Mouse (Mus musculus) left cerebral cortex, postnatal 25 days (tissue): ENCODE results near the gene Smim4. TPM values are rescaled to one million over a fixed set of nuclear protein-coding genes. Genes with fewer than 3 reads are reported as not detected.

Experiments
- DNase-seq, 2 experiments: peaks; one replicate each; pipeline ENCODE4 v3.0.0; 2022; ENCODE audit warnings: low spot score in 2 of 2, mixed read lengths in 1 of 2
- intact Hi-C: fragments of 180-260 bp; cut with DNase I; formaldehyde crosslinking; loops from one replicate; pipeline ENCODE4 v1.15.1; 2025
- total RNA-seq, 2 experiments: library from RNA; stranded (reverse); gene quantifications; 2 replicates each; pipeline ENCODE4 v1.2.3; 2021

Smim4 gene
- total RNA-seq, 2 experiments from 2014 or later: 20.4 to 28.4 TPM

DNA sequence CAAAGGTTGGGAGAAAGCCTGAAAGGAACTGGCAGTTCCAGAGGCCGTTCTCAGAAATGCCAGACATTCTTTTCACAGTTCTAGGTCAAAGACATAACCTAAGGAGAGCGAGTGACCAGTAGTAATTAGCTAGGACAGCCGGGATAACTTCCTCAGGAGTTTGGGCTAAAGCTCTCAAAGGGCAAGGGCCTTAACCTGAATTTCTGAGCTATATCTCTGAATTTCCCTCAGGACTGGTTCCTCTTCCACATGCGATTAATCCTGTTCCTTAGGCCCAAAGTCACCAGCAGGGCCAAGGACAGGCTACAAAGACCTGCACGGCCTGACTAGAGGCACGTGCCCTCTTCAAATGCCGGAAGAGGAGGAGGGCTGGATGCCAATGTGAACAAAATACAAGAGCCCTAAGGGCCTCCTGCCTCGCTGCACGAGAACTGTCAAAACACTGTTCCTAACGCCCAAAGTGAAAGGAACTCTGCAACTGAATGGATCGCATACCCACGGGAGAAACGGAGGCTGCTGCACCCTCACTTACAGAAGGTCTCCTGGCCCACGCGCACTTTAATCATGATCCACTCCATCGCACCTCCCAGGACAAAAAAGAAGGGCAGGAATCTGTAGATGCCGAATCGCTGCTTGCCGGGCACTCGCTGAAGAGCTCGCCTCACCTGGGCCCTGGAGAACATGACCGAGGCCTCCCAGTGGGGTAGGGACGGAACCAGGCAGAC lies 493 bp downstream of the Smim4 start:
- intact Hi-C loops: loop anchor here (1.0 kb wide), 1 partner anchor 78 kb away; no protein-coding TSS in a partner anchor
- DNase-seq: no peak

DNA sequence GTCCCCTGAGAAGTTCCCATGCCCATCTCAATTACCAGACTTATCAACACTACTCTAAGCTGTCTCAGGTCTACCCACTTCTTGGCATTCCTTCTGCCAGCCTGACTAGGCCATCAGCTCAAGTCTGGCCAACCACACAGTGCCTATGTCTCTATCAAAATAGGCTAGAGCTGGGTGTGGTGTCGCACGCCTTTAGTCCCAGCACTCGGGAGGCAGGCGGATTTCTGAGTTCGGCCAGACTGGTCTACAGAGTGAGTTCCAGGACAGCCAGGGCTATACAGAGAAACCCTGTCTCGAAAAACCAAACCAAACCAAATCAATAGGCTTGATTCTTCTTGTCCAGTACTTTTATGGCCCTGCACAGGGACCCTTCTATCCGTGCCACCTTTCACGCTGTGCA lies 1.9 kb downstream of the Smim4 start:
- intact Hi-C loops: no loop called here
- no peak for DNase-seq

DNA sequence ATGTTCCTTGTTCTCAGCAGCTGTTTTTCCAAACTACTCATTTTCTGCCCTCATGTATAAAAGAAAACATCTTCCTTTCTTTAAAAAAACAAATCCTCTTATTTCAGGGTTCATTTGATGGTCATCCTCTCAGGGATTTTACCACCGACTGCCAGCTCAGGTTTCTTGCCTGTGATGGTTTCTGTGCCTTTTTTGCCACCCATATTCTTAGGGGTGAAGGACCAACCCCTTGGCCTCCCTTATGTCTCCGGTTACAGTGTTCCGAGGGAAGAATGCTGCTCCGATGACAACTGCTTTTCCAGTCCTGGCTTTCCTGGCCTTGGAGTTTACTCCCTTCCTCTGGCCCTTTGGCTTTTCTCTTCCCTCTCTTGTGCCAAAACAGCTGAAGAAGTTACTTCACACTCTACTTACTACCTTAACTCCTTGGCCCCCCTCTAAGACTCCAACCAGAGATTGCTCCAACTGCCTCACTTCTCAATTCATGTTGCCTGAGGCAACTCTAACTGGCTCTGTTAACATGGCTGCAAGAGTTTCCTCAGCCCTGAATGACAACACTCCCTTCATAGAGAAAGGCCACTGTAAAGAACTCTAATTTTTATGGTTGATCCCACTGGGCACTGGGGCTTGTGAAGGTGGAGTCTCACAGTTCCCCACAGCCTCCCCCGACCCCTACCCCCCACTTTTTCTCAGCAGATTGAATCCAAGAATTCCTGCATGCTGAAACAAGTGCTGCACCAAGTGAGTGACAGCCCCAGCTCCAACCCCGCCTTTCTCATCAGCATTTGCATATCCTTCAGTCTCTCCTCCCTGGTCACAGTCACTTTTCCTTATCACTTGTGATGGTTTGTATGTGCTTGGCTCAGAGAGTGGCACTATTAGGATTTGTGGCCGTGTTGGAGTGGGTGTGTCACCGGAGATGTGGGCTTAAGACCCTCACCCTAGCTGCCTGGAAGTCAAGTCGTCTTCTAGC lies 3.4 kb downstream of the Smim4 start:
- intact Hi-C loops: no loop called here
- no peak for DNase-seq

DNA sequence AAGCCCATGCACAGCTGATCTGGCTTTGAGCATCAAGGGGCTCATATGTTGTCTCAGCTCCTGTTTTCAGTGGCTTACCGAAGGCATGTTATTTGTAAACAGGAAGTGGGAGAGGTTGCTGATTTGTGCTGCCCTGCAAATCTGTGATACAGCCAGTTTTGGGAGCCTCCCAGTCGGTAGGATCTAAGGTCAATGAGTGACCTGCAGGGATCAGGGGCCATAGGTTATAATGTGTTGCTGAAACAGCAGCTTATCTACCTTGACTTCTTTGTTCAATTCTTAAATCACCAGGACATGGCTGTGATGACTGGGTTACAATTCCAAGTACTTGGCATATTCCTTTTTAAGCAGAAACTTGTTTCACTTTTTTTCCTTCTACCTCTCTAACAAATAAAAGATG lies 13.2 kb downstream of the Smim4 start:
- intact Hi-C loops: no loop called here
- DNase-seq: no peak

DNA sequence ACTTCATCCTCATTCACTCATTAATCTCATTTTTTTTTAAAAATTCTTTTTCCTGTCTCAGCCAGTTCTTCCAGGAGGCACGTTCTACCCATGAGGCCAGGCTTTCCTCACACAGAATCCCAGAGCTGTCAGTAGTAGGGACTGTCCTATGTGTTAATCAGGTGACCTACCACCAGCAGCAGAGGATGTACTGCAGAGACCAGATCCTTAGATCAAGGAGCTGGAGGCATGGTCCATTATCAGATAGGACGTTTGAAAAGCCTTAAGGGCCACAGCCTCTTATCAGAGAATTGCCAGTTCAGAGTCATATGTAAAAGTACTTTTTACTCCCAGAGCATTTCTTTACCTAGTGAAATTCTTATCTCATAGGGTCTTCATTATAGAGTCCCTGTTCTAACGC lies 14.7 kb downstream of the Smim4 start:
- intact Hi-C loops: loop anchor here (5.0 kb wide), 1 partner anchor 82 kb away; no protein-coding TSS in a partner anchor

DNA sequence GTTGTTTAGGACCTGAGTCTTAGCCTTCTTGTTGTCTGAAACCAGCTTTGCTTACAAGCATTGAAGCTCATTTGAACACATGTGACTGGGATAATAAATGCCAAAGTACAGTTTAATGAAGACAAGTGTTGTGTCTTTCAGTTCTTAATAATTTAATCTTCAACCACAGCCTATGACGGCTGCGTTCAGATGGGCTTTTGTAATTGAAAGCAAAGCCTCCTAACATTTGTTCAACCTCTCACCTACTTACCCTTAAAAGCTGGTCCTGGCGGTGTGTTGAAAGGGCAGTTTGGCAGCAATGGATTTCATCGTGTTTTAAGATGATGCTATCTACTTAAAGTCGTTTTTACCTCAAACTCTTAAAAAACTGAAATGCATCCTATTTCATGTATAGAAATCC lies 16.6 kb downstream of the Smim4 start:
- intact Hi-C loops: loop anchor here (5.0 kb wide), 1 partner anchor 80 kb away; no protein-coding TSS in a partner anchor
- no peak for DNase-seq

More for the DNA sequence above, 14.7 kb downstream of the Smim4 start:
- no peak for DNase-seq

DNA sequence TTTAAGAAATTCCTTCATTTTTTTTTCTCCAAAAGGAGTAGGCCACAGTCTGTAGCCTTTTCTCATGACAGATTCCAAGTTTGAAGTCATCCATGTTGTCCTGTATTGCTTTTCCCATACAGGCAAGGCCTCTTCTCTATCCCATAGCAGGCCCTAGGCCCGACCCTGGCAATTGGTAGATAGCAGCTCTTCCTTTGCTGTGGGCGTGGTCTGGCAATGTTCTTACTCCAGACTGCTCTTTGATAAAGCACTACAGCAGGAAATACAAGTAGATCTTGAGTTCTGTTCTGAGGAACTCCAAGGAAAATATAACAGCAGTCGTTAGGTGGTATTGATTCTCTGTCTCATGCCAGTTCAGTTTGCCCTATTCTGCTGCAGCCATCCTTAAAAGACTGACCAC lies 18.1 kb downstream of the Smim4 start:
- no peak for DNase-seq
- intact Hi-C loops: loop anchor here (5.0 kb wide), 1 partner anchor 78 kb away; no protein-coding TSS in a partner anchor

DNA sequence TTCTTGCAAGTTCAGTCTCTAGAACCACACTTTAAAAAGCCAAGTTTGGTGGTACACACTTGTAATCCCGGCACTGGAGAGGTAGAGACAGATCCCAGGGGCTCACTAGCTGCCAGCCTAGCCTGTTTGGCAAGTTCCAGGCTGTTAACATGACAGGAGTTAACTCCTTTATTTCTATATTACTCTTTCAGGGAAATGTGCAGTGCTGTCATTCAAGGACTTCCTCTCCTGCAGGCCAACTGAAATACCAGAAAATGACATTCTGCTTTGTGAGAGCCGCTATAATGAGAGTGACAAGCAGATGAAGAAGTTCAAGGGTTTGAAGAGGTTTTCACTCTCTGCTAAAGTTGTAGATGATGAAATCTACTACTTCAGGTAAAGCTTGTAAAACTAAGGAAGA lies 23.6 kb downstream of the Smim4 start:
- intact Hi-C loops: no loop called here
- no peak for DNase-seq

DNA sequence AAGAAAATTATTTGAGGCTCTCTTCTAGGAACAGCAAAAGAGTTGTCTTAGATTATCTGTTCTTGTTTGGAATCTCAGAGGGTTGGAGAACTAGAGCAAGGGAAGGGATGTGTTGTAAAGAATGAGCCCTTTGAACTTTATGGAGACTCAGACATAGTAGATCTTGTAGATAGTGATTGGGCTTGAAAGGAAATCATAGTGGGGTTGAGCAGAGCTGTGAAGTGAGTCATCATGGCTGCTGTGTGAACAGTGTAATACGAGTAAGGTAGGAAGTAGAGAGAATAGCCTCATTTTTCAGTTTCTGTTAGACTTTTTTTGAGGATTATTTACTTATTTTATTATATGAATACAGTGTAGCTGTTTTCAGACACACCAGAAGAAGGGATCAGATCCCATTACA lies 38.8 kb downstream of the Smim4 start:
- intact Hi-C loops: no loop called here
- DNase-seq: no peak

DNA sequence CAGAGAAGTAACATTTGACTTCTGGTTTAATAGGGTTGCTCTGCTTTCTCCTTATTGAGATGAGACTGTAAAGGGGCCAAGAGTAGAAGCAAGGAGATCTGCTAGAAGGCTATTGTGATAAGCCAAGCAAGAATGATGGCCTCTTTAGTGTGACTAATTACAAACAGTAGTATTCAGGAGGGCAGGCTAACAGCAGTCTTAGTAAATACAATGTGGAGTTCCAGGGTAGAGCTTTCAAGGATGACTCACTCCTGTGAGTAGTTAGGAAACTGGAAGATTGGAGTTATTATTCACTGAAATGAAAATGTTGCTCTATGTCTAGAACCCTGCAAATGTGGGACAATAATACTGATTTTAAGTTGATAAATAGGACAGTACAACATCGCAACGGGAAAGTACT lies 40.2 kb downstream of the Smim4 start:
- intact Hi-C loops: no loop called here
- no peak for DNase-seq

DNA sequence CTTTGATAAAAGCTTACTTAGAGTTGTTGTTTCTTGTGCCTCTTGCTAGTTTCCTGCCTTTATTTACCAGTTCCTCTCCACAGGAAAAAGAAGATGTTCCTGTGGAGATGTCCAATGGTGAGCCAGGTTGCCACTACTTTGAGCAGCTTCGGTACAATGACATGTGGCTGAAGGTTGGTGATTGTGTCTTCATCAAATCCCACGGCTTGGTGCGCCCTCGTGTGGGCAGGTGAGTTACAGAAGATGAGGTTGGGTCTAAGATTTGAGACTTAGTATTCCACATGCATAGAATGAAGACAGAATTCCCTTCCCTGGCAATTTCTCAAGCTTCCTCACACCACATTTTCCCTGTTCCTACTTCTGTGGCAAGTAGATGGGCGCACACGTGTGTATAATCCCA lies 41.3 kb downstream of the Smim4 start:
- no peak for DNase-seq
- intact Hi-C loops: no loop called here

DNA sequence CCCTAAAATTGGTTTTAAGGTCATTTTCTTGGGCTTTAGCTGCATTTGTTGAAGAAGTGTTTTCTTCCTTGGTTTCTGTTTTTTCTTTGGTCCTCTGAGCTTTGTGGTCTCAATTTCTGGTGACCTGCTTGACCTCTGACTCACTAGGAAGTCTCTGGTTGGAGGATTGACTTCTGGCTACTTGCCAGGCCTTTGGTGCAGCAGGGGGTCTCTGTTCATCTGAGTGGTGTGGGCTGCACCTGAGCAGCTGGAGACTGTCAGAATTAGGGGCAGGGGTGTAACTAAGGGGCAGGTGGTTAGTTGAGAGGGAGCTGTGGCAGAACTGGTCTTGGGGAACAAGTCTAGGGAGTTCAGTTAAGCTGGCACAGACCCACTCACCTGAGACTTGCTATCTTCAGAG lies 47.6 kb downstream of the Smim4 start:
- intact Hi-C loops: no loop called here
- no peak for DNase-seq

DNA sequence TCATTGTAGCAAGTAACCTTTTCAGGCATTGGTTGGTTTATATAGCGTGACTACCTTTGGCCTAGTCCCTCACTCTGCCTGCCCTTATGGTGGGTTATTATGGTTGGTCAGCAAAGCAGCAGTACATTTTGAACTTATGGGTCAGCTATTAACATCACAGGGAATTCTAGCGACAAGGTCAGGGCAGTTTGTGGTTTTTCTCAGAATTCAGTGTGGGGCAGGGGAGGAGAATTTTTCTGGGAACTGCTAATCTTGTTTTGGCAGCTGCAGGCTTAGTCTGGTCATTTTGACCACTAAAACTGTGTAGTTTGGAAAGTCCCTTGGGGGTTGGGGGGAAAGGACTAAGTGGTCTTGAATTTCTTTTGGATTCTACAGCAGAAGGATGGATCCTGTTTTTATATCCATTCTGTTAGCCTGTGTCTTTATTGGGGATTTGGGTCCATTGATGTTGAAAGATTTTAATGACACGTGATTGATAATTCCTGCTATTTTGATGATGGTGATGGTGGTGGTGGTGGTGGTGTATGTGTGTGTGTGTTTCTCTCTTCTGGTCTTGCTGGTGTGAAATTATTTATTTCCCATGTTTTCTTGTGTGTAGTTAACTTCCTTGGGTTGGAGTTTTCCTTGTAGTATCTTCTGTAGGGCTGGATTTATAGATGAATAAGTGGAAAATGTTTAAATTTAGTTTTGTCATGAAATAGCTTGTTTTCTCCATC lies 49.3 kb downstream of the Smim4 start:
- intact Hi-C loops: no loop called here
- no peak for DNase-seq

DNA sequence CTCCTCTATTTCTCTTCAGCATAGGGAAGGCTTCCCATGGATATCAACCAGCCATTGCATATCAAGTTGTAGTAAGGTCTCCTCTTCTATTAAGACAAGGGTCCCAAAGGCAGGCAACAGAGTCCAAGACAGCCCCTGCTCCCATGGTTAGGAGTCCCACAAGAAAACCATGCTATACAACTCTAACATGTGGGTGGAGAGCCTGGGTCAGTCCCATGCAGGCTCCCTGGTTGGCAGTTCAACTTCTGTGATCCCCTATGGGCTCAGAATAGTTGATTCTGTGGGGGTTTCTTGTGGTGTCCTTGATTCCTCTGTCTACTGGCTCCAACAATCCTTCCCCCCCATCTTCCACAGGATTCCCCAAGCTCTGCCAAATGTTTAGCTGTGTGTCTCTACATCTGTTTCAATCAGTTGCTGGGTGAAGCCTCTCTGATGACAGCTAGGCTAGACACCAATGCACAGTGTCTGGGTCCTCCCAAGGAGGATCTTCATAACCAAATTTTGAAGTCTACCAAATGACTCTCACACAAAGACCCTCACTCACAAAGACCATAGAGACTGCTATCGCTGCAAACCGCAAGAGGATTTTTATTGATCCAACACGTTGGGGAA lies 50.1 kb downstream of the Smim4 start:
- no peak for DNase-seq
- intact Hi-C loops: no loop called here

DNA sequence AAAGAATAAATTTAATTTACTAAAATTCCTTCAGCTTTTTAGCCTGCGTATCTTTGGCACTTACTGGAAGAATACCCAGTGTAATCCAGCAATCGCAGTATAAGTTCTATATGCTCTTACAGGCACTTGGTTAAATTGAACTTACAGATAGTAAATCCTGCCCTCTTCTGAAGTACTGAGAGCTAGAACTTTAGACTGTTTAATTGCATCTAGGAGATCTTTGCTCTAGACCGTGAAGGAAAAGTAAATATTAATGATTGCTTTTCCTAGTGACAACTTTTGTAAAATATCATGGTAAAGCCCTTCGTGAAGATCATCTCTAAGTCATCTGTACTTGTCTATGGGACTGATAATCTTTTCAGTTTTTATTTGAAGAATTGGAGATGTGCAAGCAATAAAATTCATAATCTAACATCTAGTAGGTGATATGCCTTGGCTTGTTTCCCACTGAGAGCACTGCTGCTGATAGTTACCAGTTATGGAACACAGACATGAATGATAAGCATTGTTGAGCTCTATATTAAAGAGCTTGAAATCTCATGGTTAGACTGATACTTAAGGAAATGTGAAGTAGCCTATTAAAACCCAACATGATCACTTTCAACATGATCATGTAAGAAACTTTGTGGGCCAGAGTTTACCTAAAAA lies 59.5 kb downstream of the Smim4 start:
- intact Hi-C loops: no loop called here
- DNase-seq: no peak

DNA sequence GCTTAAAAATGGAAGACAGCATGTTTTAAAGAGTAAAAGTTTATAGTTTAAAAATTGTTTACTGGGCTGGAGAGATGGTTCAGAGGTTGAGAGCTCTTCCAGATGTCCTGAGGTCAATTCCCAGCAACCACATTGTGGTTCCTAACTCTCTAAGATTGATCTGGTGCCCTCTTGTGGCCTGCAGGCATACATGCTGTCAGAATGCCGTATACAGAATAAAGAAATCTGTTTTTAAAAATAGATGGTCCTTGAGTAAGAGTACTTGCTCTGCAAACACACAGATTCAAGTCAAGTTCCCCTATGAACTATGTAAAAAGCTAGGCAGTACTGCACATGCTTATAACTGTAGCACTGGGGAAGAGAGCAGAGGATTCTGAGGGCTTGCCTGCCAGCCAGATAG lies 66.5 kb downstream of the Smim4 start:
- no peak for DNase-seq
- intact Hi-C loops: no loop called here

DNA sequence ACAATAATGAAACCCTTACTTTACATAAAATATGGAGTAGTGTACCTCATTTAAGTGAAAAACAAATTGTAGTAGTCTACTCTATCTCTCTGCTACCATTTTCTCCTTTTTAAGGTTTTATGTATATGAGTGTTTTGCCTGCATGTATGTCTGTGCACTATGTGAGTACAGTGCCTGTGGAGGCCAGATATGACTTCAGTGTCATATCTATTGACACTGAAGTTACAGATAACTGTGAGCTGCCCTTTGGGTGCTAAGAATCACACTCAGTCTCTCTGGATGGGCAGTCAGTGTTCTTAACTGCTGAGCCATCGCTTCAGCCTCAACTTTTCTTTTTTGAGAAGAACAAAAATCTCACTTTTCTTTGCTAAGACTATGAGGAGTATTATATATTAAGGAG lies 82.9 kb downstream of the Smim4 start:
- DNase-seq: no peak
- intact Hi-C loops: no loop called here

DNA sequence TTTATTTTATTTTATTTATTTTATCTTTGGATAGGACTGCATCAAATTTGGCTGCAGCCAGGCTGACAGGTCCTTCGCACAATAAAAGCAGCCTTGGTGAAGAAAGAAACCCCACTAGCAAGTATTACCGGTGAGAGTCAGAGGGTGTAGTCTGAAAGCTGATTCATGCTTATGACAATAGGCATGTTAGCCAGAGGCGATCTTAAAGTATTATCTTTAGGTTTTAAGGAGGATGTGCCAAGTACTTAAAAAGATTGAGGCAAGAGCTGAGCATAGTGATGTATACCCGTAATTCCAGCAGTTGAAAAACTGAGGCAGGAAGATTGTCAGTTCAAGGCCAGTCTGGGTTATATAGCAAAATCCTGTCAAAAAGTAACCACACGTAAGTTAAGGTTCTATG lies 83.5 kb downstream of the Smim4 start:
- no peak for DNase-seq
- intact Hi-C loops: no loop called here
